Mouse (Mus musculus) megakaryocyte-erythroid progenitor cell, adult 5-6 weeks (primary cell): ENCODE results near the gene Xrra1. TPM values are rescaled to one million over a fixed set of nuclear protein-coding genes. Genes with fewer than 3 reads are reported as not detected.
A peak's percentile ranks its signal among the peaks of the same experiment; 100 is the strongest.
"Not testable (repeated sequence)": the region's sequence is repeated elsewhere in the genome, so short reads cannot be mapped to it uniquely, and the experiment has no call there.

Experiments used
- ATAC-seq: replicated peaks from 2 replicates; pipeline ENCODE4 v1.8.0; 2016; ENCODE audit warnings: mild to moderate bottlenecking, inconsistent platforms; ENCODE audit not compliant: severe bottlenecking, poor library complexity, low FRiP score, low TSS enrichment
- total RNA-seq, 2 experiments: library from RNA; stranded (forward) in 1 of 2; stranded (reverse) in 1 of 2; fragments of 200-1000, 215-1000 nt in 1 of 2; fragments of >200 nt in 1 of 2; fragmentation: Nextera tagmentation in 1 of 2; gene quantifications; 2 replicates each; pipeline ENCODE4 v1.2.3; 2014 to 2017

Gene Xrra1
- total RNA-seq, 2 experiments from 2014 or later: 0.07 TPM; not detected in 1

- no peak for ATAC-seq
Measured at GRCm38 (mm10) chr7:99926916-99927714, 68.2 kb downstream of the Xrra1 start.

GRCm38 (mm10) chr7:99935758-99936157 is 76.8 kb downstream of the Xrra1 start:
- ATAC-seq: no peak

GRCm38 (mm10) chr7:99940669-99941068 is 81.8 kb downstream of the Xrra1 start:
- ATAC-seq: no peak

- ATAC-seq: no peak
Measured at GRCm38 (mm10) chr7:99944520-99944919, 85.6 kb downstream of the Xrra1 start.

GRCm38 (mm10) chr7:99945012-99945411 is 86.1 kb downstream of the Xrra1 start:
- not testable (repeated sequence) for ATAC-seq

GRCm38 (mm10) chr7:99945939-99946338 is 87.0 kb downstream of the Xrra1 start:
- no peak for ATAC-seq

GRCm38 (mm10) chr7:99946356-99946755 is 87.4 kb downstream of the Xrra1 start:
- ATAC-seq: no peak

GRCm38 (mm10) chr7:99947329-99947728 is 88.4 kb downstream of the Xrra1 start:
- ATAC-seq: no peak

- no peak for ATAC-seq
Measured at GRCm38 (mm10) chr7:99953442-99954098, 94.7 kb downstream of the Xrra1 start.

GRCm38 (mm10) chr7:99954212-99954611 is 95.3 kb downstream of the Xrra1 start:
- no peak for ATAC-seq

- no peak for ATAC-seq
Measured at GRCm38 (mm10) chr7:99956095-99956494, 97.2 kb downstream of the Xrra1 start.

GRCm38 (mm10) chr7:99957226-99957965 is 98.5 kb downstream of the Xrra1 start:
- no peak for ATAC-seq

- not testable (repeated sequence) for ATAC-seq
Measured at GRCm38 (mm10) chr7:99960571-99960970, 101.7 kb downstream of the Xrra1 start.

- peak; percentile 52 for ATAC-seq
Measured at GRCm38 (mm10) chr7:99961518-99961917, 102.6 kb downstream of the Xrra1 start.

- ATAC-seq: no peak
Measured at GRCm38 (mm10) chr7:99962536-99963236, 103.8 kb downstream of the Xrra1 start.

GRCm38 (mm10) chr7:99963237-99963860 is 104.4 kb downstream of the Xrra1 start:
- ATAC-seq: no peak

GRCm38 (mm10) chr7:99965020-99965841 is 106.3 kb downstream of the Xrra1 start:
- no peak for ATAC-seq

GRCm38 (mm10) chr7:99966011-99966721 is 107.2 kb downstream of the Xrra1 start:
- ATAC-seq: no peak
